Mouse (Mus musculus) myocyte (in vitro differentiated cells): ENCODE data around the gene Rai1. TPM values are rescaled to one million over a fixed set of nuclear protein-coding genes. Genes with fewer than 3 reads are reported as not detected.
A peak's percentile ranks its signal among the peaks of the same experiment; 100 is the strongest.

Experiments used
- H3K27me3 ChIP-seq: one replicate; pipeline ENCODE4 v1.6.1; 2011; ENCODE audit not compliant: control insufficient read depth, insufficient read depth, insufficient read length
- H3K36me3 ChIP-seq: one replicate; pipeline ENCODE4 v1.6.1; 2011; ENCODE audit not compliant: control insufficient read depth, insufficient read depth
- H3K4me2 ChIP-seq: one replicate; pipeline ENCODE4 v1.6.1; 2011; ENCODE audit warnings: low read depth, control low read depth
- H3K4me3 ChIP-seq: one replicate; pipeline ENCODE4 v1.5.1; 2011; ENCODE audit warnings: mild to moderate bottlenecking, control low read depth, moderate library complexity
- H3K79me2 ChIP-seq: one replicate; pipeline ENCODE4 v1.6.1; 2011; ENCODE audit not compliant: control insufficient read depth, insufficient read depth
- H3ac ChIP-seq: one replicate; pipeline ENCODE4 v1.6.1; 2011; ENCODE audit not compliant: control insufficient read depth, insufficient read length
- CEBPB ChIP-seq: IDR thresholded peaks from 2 replicates; pipeline ENCODE4 v1.6.1; 2011; ENCODE audit warnings: mild to moderate bottlenecking, moderate library complexity; ENCODE audit not compliant: poor library complexity, insufficient read depth, severe bottlenecking
- E2F4 ChIP-seq: IDR thresholded peaks from one replicate; pipeline ENCODE4 v1.6.1; 2011; ENCODE audit warnings: mild to moderate bottlenecking, control low read depth, moderate library complexity; ENCODE audit not compliant: insufficient read depth
- MAX ChIP-seq: IDR thresholded peaks from one replicate; pipeline ENCODE4 v1.6.1; 2011; ENCODE audit warnings: low read depth, mild to moderate bottlenecking, control low read depth
- MYOD1 ChIP-seq, 3 experiments: IDR thresholded peaks; one replicate each; pipeline ENCODE4 v1.6.1; 2011; ENCODE audit warnings: control low read depth in 2 of 3, low read depth in 2 of 3, mild to moderate bottlenecking in 2 of 3, moderate library complexity in 1 of 3; ENCODE audit not compliant: insufficient read length in 2 of 3, control insufficient read depth in 1 of 3
- MYOG ChIP-seq, 3 experiments: IDR thresholded peaks; one replicate each; pipeline ENCODE4 v1.6.1; 2011; ENCODE audit warnings: control low read depth in 2 of 3, low read depth in 2 of 3, mild to moderate bottlenecking in 2 of 3; ENCODE audit not compliant: insufficient read length in 2 of 3, control insufficient read depth in 1 of 3, insufficient read depth in 1 of 3
- POLR2A ChIP-seq: IDR thresholded peaks from one replicate; pipeline ENCODE4 v1.6.1; 2011; ENCODE audit warnings: low read depth, mild to moderate bottlenecking, control low read depth, moderate library complexity; ENCODE audit not compliant: insufficient read length
- POLR2AphosphoS2 ChIP-seq: IDR thresholded peaks from one replicate; pipeline ENCODE4 v1.6.1; 2011; ENCODE audit warnings: low read depth, control low read depth; ENCODE audit not compliant: insufficient read length
- REST ChIP-seq: IDR thresholded peaks from one replicate; pipeline ENCODE4 v1.6.1; 2011; ENCODE audit warnings: mild to moderate bottlenecking, control low read depth, moderate library complexity; ENCODE audit not compliant: insufficient read depth, insufficient read length
- SRF ChIP-seq: IDR thresholded peaks from one replicate; pipeline ENCODE4 v1.6.1; 2011; ENCODE audit warnings: low read depth; ENCODE audit not compliant: control insufficient read depth, insufficient read length
- TCF12 ChIP-seq: IDR thresholded peaks from one replicate; pipeline ENCODE4 v1.6.1; 2011; ENCODE audit warnings: mild to moderate bottlenecking, control low read depth; ENCODE audit not compliant: poor library complexity, insufficient read depth, severe bottlenecking
- TCF3 ChIP-seq: IDR thresholded peaks from one replicate; pipeline ENCODE4 v1.6.1; 2011; ENCODE audit warnings: low read depth, control low read depth; ENCODE audit not compliant: insufficient read length
- USF1 ChIP-seq: IDR thresholded peaks from one replicate; pipeline ENCODE4 v1.6.1; 2011; ENCODE audit warnings: low read depth, mild to moderate bottlenecking, control low read depth, moderate library complexity
- polyA plus RNA-seq: library from polyadenylated mRNA; unstranded; fragments of >200 nt; fragmentation: generic; extraction: Trizol; gene quantifications from one replicate; pipeline ENCODE4 v1.2.1, GENCODE M21; 2012; ENCODE audit warnings: missing spikeins

Gene Rai1
- polyA plus RNA-seq, 1 experiment = 26.0 TPM

DNA sequence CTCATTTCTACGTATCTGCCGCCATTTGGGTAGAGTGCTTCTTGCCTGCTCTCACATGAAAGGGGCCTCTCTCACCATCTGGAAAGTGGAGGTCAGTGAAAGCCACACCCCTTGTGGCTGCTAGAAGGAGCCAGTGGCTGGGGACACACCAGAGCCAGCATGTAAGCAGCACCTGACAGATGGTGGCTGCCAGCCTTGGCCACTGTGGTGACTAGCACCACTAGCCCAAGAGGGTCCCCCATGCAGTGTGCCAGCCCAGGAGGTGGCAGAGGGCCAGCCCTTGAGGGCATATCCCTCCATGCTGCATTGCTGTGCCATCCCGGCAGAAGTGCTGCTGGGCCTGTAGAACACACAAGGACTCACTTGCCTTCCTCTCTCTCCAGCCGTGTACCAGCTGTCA, 88.7 kb downstream of the Rai1 start:
- H3K4me3 ChIP-seq = no peak overlapping the region
- H3K27me3 ChIP-seq = no peaks in the 10 kb centered on the region
- no peak overlapping the region for H3K4me2 ChIP-seq
- TF ChIP-seq CEBPB (no peak), POLR2AphosphoS2 (peak; percentile 91)
- no peak overlapping the region for H3ac ChIP-seq
- no peaks in the 10 kb centered on the region for H3K36me3 ChIP-seq
- no peaks in the 10 kb centered on the region for H3K79me2 ChIP-seq

DNA sequence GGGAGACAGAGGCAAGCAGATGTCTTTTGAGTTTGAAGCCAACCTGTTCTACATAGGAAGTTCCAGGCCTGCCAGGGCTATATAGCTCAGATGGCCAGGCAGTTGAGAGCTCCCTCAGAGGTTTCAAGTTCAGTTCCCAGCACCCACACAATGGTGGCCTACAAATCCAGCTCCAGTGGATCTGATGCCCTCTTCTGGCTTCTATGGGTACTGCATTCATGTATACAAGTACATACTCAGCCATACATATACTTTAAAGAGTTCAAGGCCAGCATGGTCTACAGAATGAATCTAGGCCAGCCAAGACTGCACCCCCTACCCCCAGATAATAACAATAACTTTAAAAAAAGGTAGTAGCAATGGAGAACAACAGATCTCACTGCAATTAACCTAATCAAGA, 90.3 kb downstream of the Rai1 start:
- no peaks in the 10 kb centered on the region for H3K27me3 ChIP-seq
- no peak for TF ChIP-seq CEBPB
- no peak for TF ChIP-seq MYOD1 (IDR thresholded peaks at IDR 0.05; ENCODE audit: control insufficient read depth in 1 of 3, insufficient read length in 2 of 3, low read depth in 2 of 3)
- TF ChIP-seq POLR2A = no peak
- no peak for TF ChIP-seq MAX
- TF ChIP-seq E2F4 = no peak
- TF ChIP-seq SRF = no peak
- no peak for TF ChIP-seq REST
- TF ChIP-seq TCF3 = no peak
- no peak for TF ChIP-seq POLR2AphosphoS2
- no peak for TF ChIP-seq TCF12
- TF ChIP-seq MYOG (IDR thresholded peaks at IDR 0.05; ENCODE audit: control insufficient read depth in 1 of 3, insufficient read depth in 1 of 3, insufficient read length in 2 of 3, low read depth in 2 of 3) = no peak
- TF ChIP-seq USF1 = no peak
- no peak overlapping the region for H3K4me3 ChIP-seq
- H3ac ChIP-seq = no peak overlapping the region
- H3K4me2 ChIP-seq = no peak overlapping the region
- no peaks in the 10 kb centered on the region for H3K79me2 ChIP-seq
- H3K36me3 ChIP-seq = no peaks in the 10 kb centered on the region

DNA sequence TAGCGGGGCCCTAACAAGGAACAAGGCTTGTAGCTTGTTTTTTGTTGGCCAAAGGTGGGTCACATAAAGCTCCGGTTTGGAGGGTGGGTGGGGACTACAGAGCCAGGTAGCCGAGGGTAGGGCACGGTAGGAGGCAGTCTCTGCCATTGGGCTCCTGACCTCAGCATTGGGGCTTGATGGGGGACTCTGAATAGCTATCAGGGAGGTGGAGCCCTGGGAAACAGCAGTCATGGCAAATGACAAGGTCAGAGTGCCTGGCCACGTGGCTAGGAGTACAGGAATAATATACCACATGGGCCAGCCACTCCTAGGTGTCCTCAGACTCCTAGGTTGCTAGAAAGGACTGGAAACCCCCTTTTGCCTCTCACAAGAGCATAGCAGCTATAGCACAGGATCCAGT, 91.5 kb downstream of the Rai1 start:
- Histone ChIP-seq H3K79me2 (no peaks in the 10 kb centered on the region), H3K4me3 (no peak overlapping the region), H3K27me3 (no peaks in the 10 kb centered on the region), H3K36me3 (no peaks in the 10 kb centered on the region), H3ac (no peak overlapping the region), H3K4me2 (no peak overlapping the region)
- TF ChIP-seq POLR2A (no peak), SRF (no peak), MYOD1 (IDR thresholded peaks at IDR 0.05; ENCODE audit: control insufficient read depth in 1 of 3, insufficient read length in 2 of 3, low read depth in 2 of 3) (no peak), TCF12 (no peak), TCF3 (no peak), POLR2AphosphoS2 (no peak), MAX (no peak), USF1 (no peak), E2F4 (no peak), REST (no peak), MYOG (IDR thresholded peaks at IDR 0.05; ENCODE audit: control insufficient read depth in 1 of 3, insufficient read depth in 1 of 3, insufficient read length in 2 of 3, low read depth in 2 of 3) (no peak)

DNA sequence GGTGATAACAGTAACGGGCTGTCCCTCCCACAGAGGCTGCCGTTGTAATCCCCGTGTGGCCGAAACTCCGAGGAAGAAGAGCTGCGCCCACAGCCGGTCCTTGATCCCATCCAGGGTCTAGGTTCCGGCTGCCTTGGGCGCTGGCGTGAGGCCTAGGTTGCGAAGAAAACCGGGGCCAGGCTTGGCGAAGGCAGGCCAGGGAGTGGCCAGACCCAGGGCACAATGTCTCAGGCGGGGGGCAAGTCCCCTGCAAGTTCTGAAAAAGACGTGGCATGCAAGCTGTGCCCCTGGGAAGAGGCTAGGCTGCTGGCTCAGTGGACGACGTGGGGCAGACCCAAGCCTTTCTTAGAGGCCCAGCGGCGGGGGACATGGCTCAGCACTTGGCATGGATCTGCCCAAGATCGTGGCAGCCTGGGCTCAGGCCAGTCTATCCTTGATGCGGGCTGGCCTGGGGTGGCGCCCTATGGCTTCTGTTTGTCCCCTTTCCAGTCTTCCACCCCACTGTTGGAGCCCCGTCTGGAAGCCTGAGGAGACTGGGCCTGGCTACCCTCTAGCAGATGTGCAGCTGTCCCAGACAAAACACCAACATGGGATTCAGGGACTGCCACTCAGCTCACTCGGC, 93.3 kb downstream of the Rai1 start:
- no peaks in the 10 kb centered on the region for H3K27me3 ChIP-seq
- H3ac ChIP-seq = no peak overlapping the region
- no peaks in the 10 kb centered on the region for H3K79me2 ChIP-seq
- H3K4me2 ChIP-seq = no peak overlapping the region
- H3K36me3 ChIP-seq = peaks cover 10% of the 10 kb centered on the region
- no peak overlapping the region for H3K4me3 ChIP-seq
- TF ChIP-seq POLR2AphosphoS2 = peak; percentile 53
- no peak for TF ChIP-seq TCF3
- peak; percentile 34 for TF ChIP-seq POLR2A
- TF ChIP-seq REST = no peak
- no peak for TF ChIP-seq SRF
- TF ChIP-seq MAX = no peak
- TF ChIP-seq USF1 = no peak
- TF ChIP-seq MYOG (IDR thresholded peaks at IDR 0.05; ENCODE audit: control insufficient read depth in 1 of 3, insufficient read depth in 1 of 3, insufficient read length in 2 of 3, low read depth in 2 of 3) = no peak
- TF ChIP-seq TCF12 = no peak

DNA sequence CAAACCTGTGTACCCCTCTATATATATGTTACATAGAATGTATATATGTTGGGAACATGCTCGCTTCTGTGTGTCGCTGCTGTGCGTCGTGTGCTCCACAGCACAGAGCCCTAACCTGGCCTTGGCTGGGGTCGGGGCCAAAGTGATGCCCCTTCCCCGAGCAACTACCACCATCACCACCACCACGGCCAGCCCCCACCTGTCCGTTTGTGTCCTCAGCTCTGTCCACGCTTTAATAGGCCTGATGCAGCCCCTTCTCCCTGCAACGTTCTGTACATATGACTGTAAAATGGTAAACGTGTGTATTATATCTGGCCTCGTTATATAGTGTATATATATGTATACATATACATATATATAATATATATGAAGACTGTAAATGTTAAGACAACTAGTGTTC, 93.8 kb downstream of the Rai1 start:
- H3ac ChIP-seq = no peak overlapping the region
- no peak overlapping the region for H3K4me3 ChIP-seq
- H3K79me2 ChIP-seq = no peaks in the 10 kb centered on the region
- no peak for TF ChIP-seq USF1
- no peak for TF ChIP-seq SRF
- no peak for TF ChIP-seq TCF12
- TF ChIP-seq MAX = no peak
- no peak for TF ChIP-seq MYOD1 (IDR thresholded peaks at IDR 0.05; ENCODE audit: control insufficient read depth in 1 of 3, insufficient read length in 2 of 3, low read depth in 2 of 3)
- peak; percentile 3 for TF ChIP-seq POLR2A
- TF ChIP-seq REST = no peak
- peak; percentile 74 for TF ChIP-seq POLR2AphosphoS2
- no peak for TF ChIP-seq TCF3
- TF ChIP-seq E2F4 = no peak
- peaks cover 10% of the 10 kb centered on the region for H3K36me3 ChIP-seq
- no peaks in the 10 kb centered on the region for H3K27me3 ChIP-seq
- no peak overlapping the region for H3K4me2 ChIP-seq
